Mouse (Mus musculus) left cerebral cortex, postnatal 25 days (tissue): ENCODE measurements around the gene Med24. TPM values are rescaled to one million over a fixed set of nuclear protein-coding genes. Genes with fewer than 3 reads are reported as not detected.

Experiments
- DNase-seq, 2 experiments: peaks; one replicate each; pipeline ENCODE4 v3.0.0; 2022; ENCODE audit warnings: low spot score in 2 of 2, mixed read lengths in 1 of 2
- intact Hi-C: fragments of 180-260 bp; cut with DNase I; formaldehyde crosslinking; loops from one replicate; pipeline ENCODE4 v1.15.1; 2025
- total RNA-seq, 2 experiments: library from RNA; stranded (reverse); gene quantifications; 2 replicates each; pipeline ENCODE4 v1.2.3; 2021

Gene Med24
- total RNA-seq, result 100 to 1,000 TPM; 116 to 131 TPM

DNA sequence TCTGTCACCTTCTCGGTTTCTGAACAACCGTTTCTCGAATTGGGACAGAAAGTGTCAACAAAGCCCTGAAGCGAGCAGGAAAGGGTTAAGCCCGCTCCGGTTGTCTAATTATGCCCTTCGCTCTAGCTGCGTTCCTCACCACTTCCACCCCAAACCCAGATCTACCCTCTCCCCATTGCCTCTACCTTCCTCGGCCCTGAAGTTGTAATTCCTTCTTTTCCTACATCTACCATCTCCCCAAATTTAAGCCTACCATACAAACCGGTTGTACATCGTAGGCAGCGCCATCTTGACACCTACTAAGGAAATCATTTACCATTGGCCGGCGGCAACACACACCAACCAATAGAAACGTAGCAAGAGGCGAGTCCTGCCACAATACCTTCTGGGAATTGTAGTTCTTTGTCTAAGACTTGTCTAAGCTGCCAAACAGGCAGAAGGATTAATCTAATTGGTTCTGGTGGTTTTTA lies at the start of gene Med24:
Med24 (minus strand) TSS at position 317 of the 470 bp plus-strand sequence.
- intact Hi-C loops, result no loop called here
- DNase-seq, result peak; percentile 89 to 97

DNA sequence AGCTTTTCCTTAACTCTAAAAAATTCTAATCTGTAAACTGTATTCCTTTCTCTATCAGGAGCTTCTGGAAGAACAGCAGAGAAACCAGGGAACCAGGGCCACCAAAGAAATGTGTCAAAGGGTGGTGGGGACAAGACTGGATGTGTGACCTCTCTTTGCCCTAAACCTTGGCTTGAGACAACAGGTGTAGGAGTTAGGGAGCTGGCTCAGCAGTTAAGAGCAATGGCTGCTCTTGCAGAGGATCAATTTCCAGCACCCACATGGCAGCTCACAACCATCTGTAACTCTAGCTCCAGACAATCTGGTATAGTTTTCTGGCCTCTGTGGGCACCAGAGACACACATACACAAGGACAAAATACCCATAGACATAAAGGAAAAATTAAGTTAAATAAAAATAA lies 48.7 kb upstream of the Med24 start:
- intact Hi-C loops, result no loop called here
- no peak for DNase-seq

- intact Hi-C loops, result no loop called here
- peak in 1 of 2 experiments; percentile 51 for DNase-seq
Observed at GRCm38 (mm10) chr11:98776843-98777590, 47.8 kb upstream of the Med24 start.

DNA sequence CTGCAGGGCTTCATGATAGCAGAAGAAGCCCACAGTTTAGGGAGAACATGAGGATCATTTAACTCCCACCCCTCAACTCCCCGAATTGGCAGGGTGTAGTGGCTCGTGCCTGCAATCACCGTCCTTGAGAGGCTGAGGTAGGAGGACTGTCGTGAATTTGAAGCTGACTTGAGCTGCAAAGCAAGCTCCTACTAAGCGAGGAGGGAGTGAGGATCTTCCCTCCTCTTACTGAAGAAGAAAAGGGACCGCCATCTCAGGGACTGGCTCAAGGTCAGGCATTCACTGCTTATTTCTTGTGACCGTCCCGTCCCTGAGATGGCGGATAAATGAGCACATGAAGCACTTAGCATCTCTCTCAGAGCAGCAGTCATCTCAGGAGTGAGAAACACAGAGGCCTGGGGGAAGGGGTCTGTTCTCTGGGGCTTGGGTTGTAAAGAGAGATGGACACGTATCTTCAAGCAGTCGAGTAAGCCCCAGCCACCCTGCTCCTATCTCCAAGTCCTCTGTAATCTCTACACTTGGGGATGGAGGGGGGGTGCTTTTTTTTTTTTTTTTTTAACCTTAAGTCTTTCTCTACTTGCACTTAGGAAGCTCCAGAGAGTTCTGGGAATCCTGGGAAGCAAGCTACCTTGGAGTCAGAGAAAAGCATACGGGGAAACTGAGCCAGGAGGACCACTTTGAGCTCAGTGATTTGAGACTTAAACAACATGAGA lies 47.0 kb upstream of the Med24 start:
- intact Hi-C loops, result no loop called here
- DNase-seq, result peak in 1 of 2 experiments; percentile 51

GRCm38 (mm10) chr11:98775348-98776051 lies 46.3 kb upstream of the Med24 start:
- intact Hi-C loops, result loop anchor here (1.0 kb wide), 1 partner anchor 8 kb away; no protein-coding TSS in a partner anchor
- DNase-seq, result peak; percentile 100

GRCm38 (mm10) chr11:98774582-98775347 lies 45.5 kb upstream of the Med24 start, which contains the start of gene Nr1d1:
Nr1d1 (minus strand) TSS chr11:98775333.
- DNase-seq, result no peak
- intact Hi-C loops, result loop anchor here (1.0 kb wide), 1 partner anchor 9 kb away; no protein-coding TSS in a partner anchor

GRCm38 (mm10) chr11:98773635-98774295 lies 44.5 kb upstream of the Med24 start:
- DNase-seq, result peak; percentile 99 to 100
- intact Hi-C loops, result loop anchor here (2.0 kb wide), 1 partner anchor 13 kb away; no protein-coding TSS in a partner anchor

GRCm38 (mm10) chr11:98772667-98773171 lies 43.5 kb upstream of the Med24 start:
- intact Hi-C loops, result loop anchor here (2.0 kb wide), 1 partner anchor 14 kb away; no protein-coding TSS in a partner anchor
- DNase-seq, result peak; percentile 42 to 56

GRCm38 (mm10) chr11:98771844-98772525 lies 42.8 kb upstream of the Med24 start:
- intact Hi-C loops, result loop anchor here (2.0 kb wide), 1 partner anchor 15 kb away; no protein-coding TSS in a partner anchor

DNA sequence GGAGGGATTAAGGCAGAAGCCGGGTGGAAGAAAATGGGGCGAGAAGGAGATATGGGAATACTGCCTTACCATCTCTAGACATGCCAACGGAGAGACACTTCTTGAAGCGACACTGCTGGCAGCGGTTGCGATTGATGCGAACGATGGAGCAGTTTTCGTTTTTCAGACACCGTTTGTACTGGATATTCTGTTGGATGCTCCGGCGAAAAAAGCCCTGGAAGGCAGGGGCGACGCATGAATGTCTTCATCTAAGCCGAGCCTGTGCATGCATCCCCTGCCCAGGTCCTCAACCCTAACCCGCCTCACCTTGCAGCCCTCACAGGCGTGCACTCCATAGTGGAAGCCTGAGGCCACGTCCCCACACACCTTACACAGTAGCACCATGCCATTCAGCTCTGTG lies 41.9 kb upstream of the Med24 start:
- peak in 1 of 2 experiments; percentile 38 for DNase-seq

More at GRCm38 (mm10) chr11:98771844-98772525, 42.8 kb upstream of the Med24 start:
- peak in 1 of 2 experiments; percentile 35 for DNase-seq

GRCm38 (mm10) chr11:98770096-98770975 lies 41.1 kb upstream of the Med24 start:
- intact Hi-C loops, result no loop called here
- DNase-seq, result peak in 1 of 2 experiments; percentile 87

More for the DNA sequence above, 41.9 kb upstream of the Med24 start:
- intact Hi-C loops, result no loop called here

- intact Hi-C loops, result no loop called here
- DNase-seq, result no peak
Observed at GRCm38 (mm10) chr11:98769007-98769954, 40.0 kb upstream of the Med24 start.

DNA sequence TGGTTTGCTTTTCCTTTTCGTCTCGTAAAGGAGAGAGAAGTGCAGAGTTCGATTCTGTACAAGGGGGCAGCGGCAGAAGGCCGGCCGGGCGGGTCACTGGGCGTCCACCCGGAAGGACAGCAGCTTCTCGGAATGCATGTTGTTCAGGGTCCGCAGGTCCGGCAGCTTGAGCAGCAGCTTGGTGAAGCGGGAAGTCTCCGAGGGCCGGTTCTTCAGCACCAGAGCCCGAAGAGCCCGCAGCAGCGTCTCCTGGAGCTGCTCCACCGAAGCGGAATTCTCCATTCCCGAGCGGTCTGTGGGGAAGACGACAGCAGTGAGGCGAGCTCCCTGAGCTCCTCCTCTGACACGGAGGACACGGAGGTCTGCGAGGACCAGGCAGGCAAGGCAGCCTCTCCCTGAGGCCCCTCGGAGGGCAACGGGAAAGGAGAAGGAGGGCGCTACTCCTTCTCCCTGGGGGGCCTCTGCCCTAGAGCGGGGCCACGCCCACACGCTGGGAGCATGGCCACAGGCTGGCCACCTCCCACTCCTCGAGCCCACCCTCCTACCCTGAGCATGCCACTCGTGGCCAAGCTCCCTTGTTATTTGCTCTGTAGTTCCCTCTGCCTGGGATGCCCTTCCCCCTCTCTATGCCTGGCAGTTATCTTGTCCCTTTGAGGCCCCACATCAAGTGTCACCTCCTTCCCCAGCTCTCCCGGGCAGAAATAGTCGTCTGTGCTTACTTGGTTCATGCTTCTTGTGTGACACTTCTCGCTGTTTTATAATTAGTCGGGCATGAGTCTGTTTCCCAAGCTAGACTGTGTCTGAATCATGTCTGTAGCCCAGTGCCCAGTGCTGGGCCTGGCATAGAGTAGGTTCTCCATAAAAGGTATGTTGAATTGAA lies 39.1 kb upstream of the Med24 start:
- intact Hi-C loops, result no loop called here
- DNase-seq, result peak in 1 of 2 experiments; percentile 76

DNA sequence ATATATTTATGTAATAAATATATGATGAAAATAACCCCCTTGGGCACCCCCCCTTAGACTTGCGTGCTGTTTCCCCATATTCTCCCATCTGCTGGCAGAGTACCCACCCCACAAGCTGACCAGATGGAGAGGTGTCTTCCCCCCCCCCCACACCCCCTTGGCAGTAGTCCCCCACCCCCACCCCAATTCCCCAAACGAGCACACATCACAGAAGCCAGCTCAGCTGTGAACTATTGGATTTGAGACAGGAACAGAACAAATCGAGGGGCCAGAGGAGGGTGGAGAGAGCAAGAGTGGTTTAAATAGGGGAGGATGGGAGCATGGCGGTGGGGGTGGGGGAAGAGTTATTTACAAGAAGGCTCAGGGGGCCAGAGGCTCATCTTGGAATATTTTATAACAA lies 38.5 kb upstream of the Med24 start:
- intact Hi-C loops, result no loop called here
- DNase-seq, result no peak

GRCm38 (mm10) chr11:98767276-98767675 lies 38.0 kb upstream of the Med24 start:
- DNase-seq, result peak in 1 of 2 experiments; percentile 71
- intact Hi-C loops, result no loop called here
